Mouse (Mus musculus) liver, adult 10 weeks (tissue): ENCODE data around the gene Sec61b. TPM values are rescaled to one million over a fixed set of nuclear protein-coding genes. Genes with fewer than 3 reads are reported as not detected.

Source experiments
- polyA plus RNA-seq: library from polyadenylated mRNA; stranded (reverse); fragments of 350-450 nt; fragmentation: Illumina TruSeq; extraction: RNeasy Lipid Tissue Mini Kit (QIAGEN cat#74804); gene quantifications from one replicate; pipeline ENCODE4 v1.2.3, GENCODE M21; 2014; ENCODE audit warnings: low read depth, low replicate concordance

Gene Sec61b
- polyA plus RNA-seq, result 98.2 TPM

GRCm38 (mm10) chr4:47473968-47474729, at the start of gene Sec61b, which contains the start of gene Alg2:
TSS of gene Sec61b (plus strand) at chr4:47474658.
TSS of gene Alg2 (minus strand) at chr4:47474333.

Other genes starting within 250 kb of the Sec61b start
- gene Tgfbr1, start 121.4 kb upstream of the Sec61b start, polyA plus RNA-seq, result 23.1 TPM
- gene Alg2, start 325 bp upstream of the Sec61b start, polyA plus RNA-seq, result 12.5 TPM